Mouse (Mus musculus) fibroblast of lung, adult 2 months (primary cell): ENCODE data around the gene Tdpoz5.
"Not testable (repeated sequence)": the region's sequence is repeated elsewhere in the genome, so short reads cannot be mapped to it uniquely, and the experiment has no call there.

Experiments
- DNase-seq: peaks from one replicate; pipeline ENCODE4 v3.0.0-alpha.2; 2011; ENCODE audit warnings: low read depth

Gene Tdpoz5

GRCm38 (mm10) chr3:93961214-93961613 is at the start of gene Tdpoz5:
Tdpoz5 (minus strand) TSS chr3:93961314.
- DNase-seq: not testable (repeated sequence)

DNA sequence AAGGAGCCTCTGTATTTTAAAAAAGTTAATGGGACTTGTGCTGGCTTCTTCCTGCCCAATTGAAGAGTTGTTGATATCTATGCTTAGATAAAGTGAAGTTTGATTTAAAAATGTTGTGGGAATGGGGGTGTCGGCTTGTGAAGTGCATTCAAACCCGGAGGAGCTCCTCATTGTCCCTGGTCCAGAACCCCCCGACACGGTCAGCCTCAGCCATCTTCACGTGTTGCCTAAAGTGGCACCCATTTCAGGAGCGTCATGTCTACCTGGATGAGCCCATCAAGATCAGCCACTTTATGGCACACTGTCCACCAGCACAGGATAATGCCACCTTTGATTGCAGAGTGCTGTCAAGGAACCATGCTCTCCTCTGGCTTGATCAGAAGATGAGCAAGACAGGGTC is 7.8 kb upstream of the Tdpoz5 start:
- not testable (repeated sequence) for DNase-seq

GRCm38 (mm10) chr3:93943443-93943842 is 17.7 kb downstream of the Tdpoz5 start, which contains the start of gene Gm9117:
Gm9117 (minus strand) TSS chr3:93943543.
- DNase-seq: not testable (repeated sequence)

- DNase-seq: not testable (repeated sequence)
Measured at GRCm38 (mm10) chr3:93938386-93938785, 22.7 kb downstream of the Tdpoz5 start.
